Mouse (Mus musculus): Measurements from ENCODE around the gene Mob2. TPM values are rescaled to one million over a fixed set of nuclear protein-coding genes. Genes with fewer than 3 reads are reported as not detected.

Mob2 gene
- polyA plus RNA-seq, 1 experiment from 2014 or later: 52.8 TPM

DNA sequence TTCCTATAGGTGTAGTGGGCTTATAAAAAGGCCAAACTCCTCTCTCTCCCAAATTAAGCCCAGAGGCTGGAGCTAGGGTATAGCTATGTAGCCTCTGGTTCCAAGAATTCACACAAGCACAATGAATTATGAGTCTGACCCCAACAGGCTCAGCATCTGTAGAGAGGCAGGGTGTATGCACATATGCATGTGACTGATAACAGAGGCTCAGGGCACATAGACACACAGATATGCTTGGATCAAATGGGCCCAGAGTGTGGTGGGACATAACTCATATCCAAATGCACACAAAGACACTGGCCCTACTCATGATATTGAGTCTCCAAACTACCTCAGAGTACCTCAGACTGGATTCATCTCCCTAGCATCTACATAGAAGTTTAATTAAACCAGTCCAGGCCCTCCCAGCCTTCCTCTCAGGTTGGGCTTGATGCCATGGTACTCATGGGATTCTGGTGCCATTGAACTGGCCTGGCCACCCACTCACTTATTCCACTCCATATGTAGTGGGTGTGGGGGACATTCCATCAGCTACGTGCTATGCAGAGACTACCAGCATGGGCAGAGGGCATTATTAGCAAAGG is 26.3 kb upstream of the Mob2 start:
- Histone ChIP-seq H3K27me3 (peaks cover 44% of the 10 kb centered on the region), H3K4me3 (no peak overlapping the region), H3K4me2 (no peak overlapping the region), H3K27ac (replicated peaks) (no peak overlapping the region), H3K4me1 (replicated peaks) (peaks cover 76% of the 10 kb centered on the region), H3K9me3 (no peaks in the 10 kb centered on the region), H3K36me3 (peaks cover 66% of the 10 kb centered on the region), H3K9ac (0 out of 2 replicates have a peak overlapping the region, but pooled peaks have one; percentile 17)
- WGBS: 97% methylated on average over 1 of the region's 1 CpGs
- ATAC-seq (ENCODE audit: low read depth): no peak

DNA sequence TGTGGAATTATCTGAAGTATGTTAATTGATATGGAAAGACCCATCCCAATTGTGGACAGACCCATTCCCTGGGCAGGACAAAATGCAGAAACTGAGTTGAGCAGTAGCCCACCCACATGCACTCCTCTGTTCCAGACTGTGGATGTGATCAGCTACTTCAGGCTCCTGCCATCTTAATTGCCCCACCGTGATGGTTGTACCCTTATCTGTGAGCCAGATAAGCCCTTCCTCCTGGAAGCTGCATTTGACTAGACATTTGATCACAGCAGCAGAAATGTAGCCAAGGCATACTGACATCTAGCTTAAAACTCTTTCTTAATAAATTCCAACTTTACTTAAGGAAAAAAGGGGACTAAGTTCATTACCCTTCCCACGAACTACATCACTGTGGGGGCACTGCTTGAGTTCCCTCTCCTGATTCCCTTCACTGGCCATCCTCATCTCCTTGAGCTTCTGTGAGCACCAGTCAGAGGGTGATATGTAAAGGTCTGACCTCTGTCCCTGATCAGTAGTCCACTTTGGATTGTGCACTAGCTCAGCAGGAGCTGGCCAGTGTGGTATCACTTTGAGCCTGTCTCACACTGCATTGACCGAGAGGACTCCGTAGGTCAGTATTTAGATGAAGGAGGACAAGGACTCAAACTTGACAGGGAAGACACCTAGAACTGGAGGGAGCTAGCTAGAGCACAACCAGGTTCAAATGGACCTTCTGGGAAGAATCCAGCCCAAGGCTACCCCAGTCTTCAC is 25.5 kb upstream of the Mob2 start:
- Histone ChIP-seq H3K4me3 (no peak overlapping the region), H3K9ac (no peak overlapping the region), H3K27me3 (peaks cover 50% of the 10 kb centered on the region), H3K9me3 (no peaks in the 10 kb centered on the region), H3K36me3 (peaks cover 74% of the 10 kb centered on the region), H3K4me1 (replicated peaks) (peaks cover 73% of the 10 kb centered on the region), H3K27ac (replicated peaks) (no peak overlapping the region), H3K4me2 (no peak overlapping the region)
- 89% methylated on average over 4 of the region's 4 CpGs for WGBS
- no peak for ATAC-seq (ENCODE audit: low read depth)

DNA sequence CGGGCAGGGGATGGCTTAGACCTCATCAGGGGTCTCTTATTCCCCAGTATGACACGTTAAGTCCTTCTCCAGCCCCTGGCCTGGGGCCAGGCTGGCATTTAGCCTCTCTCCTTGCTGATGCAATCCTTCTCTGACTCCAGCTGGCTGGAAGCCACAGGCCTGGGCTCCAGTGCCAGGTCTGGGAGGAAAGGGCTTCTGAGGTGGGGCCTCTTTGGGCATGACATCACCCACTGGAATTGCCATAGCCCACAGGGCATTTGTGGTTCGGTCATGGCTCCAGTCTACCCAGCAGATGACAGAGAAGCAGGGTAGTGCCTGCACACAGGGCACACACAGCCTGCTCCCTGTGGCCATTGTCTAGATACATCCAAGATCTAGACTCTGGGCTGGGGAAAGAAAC is 24.0 kb upstream of the Mob2 start:
- Histone ChIP-seq H3K4me1 (replicated peaks) (peaks cover 58% of the 10 kb centered on the region), H3K9ac (no peak overlapping the region), H3K9me3 (no peaks in the 10 kb centered on the region), H3K36me3 (peaks cover 88% of the 10 kb centered on the region), H3K4me2 (no peak overlapping the region), H3K27me3 (peaks cover 50% of the 10 kb centered on the region), H3K4me3 (no peak overlapping the region), H3K27ac (replicated peaks) (peak overlapping the region; percentile 6; the same call in 1 of the 2 replicates)
- 46% methylated on average over 3 of the region's 3 CpGs for WGBS
- no peak for ATAC-seq (ENCODE audit: low read depth)

DNA sequence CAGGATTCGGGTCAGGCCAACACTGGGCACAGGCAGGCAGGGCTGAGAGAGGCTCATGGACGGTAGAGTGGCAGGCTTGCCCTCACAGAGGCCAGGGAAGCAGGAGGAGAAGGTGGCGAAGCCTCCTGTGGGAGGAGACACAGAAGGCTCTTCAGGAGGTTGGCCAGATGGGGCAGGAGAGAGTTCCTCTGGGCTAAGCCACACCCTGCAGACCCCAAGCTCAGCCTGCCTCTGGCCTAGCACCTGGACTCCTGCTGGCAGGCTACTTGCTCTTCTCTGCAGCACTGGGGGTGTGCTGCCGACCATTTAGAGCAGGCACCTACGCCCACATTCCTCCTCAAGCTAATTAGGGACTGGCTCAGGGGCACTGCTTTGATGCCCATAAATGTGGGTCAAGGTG is 23.5 kb upstream of the Mob2 start:
- no peak overlapping the region for H3K4me2 ChIP-seq
- H3K27me3 ChIP-seq: peaks cover 50% of the 10 kb centered on the region
- H3K4me1 ChIP-seq (replicated peaks): peaks cover 53% of the 10 kb centered on the region
- no peaks in the 10 kb centered on the region for H3K9me3 ChIP-seq
- 26% methylated on average over 5 of the region's 5 CpGs for WGBS
- H3K36me3 ChIP-seq: peaks cover 89% of the 10 kb centered on the region
- peak overlapping the region; percentile 6; the same call in 1 of the 2 replicates for H3K27ac ChIP-seq (replicated peaks)
- H3K4me3 ChIP-seq: no peak overlapping the region
- H3K9ac ChIP-seq: no peak overlapping the region
- ATAC-seq (ENCODE audit: low read depth): no peak

DNA sequence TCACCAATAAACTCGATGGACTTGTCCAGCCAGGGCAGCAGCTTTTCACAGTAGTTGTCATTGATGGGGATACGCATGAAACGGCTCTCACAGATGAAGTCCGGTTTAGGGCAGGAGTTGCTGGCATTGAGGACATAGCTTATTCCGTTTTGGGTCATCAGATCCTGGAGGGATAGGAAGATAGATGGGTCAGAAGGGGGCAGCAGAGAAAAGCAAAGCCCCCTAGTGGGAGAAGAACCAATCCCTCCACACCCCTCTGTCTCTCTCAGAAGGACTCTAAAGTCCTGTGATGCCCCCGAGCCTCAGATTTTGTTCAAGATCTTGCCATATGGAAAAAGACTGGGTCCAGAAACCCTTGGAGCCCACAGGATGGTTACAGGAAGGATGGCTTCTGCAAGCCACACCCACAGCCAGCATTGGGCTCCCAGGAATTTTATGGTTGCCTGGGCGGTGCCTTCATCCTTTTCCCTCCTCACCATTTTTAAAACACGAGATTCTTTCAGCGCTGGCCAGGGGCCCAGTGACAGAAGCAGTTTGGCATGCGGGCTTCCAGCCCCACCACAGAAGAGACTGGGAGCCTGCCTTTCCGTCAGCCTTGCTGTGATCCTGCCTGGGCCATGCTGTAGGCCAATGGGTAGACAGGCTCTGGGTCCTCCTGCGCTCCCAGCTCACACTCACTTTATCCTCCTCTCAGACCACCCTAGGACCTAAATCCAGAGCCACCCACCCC is 22.9 kb upstream of the Mob2 start:
- no peaks in the 10 kb centered on the region for H3K9me3 ChIP-seq
- peaks cover 47% of the 10 kb centered on the region for H3K4me1 ChIP-seq (replicated peaks)
- H3K4me3 ChIP-seq: no peak overlapping the region
- ATAC-seq (ENCODE audit: low read depth): no peak
- 27% methylated on average over 12 of the region's 12 CpGs for whole genome bisulfite sequencing
- no peak overlapping the region for H3K4me2 ChIP-seq
- H3K36me3 ChIP-seq: peaks cover 94% of the 10 kb centered on the region
- no peak overlapping the region for H3K27ac ChIP-seq (replicated peaks)
- H3K9ac ChIP-seq: no peak overlapping the region
- H3K27me3 ChIP-seq: peaks cover 50% of the 10 kb centered on the region

DNA sequence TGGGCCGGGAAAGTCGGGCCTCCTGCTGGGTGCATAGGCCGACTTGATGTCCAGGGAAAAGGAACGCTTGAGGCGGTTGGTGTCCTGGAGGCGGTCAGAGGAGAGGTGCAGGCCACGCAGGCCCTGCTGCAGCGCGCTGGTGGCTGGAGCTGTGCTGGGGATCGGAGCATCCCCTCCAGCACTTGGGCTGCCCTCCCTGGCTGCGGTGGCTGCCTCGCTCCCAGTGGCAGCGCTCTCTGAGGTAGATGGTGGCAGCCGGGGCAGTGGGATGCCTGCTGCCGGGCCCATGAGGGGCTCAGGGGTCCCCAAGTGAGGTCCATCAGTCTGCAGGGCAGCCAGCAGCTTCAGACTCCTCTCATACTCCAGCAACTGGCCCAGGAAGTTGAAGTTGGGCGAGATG is 21.7 kb upstream of the Mob2 start:
- WGBS: 23% methylated on average over 16 of the region's 16 CpGs
- H3K4me1 ChIP-seq (replicated peaks): peaks cover 36% of the 10 kb centered on the region
- H3K4me2 ChIP-seq: no peak overlapping the region
- H3K4me3 ChIP-seq: no peak overlapping the region
- H3K27me3 ChIP-seq: peaks cover 50% of the 10 kb centered on the region
- peaks cover 91% of the 10 kb centered on the region for H3K36me3 ChIP-seq
- no peak overlapping the region for H3K27ac ChIP-seq (replicated peaks)
- H3K9me3 ChIP-seq: no peaks in the 10 kb centered on the region
- ATAC-seq (ENCODE audit: low read depth): no peak
- peak overlapping the region; percentile 54 for H3K9ac ChIP-seq

DNA sequence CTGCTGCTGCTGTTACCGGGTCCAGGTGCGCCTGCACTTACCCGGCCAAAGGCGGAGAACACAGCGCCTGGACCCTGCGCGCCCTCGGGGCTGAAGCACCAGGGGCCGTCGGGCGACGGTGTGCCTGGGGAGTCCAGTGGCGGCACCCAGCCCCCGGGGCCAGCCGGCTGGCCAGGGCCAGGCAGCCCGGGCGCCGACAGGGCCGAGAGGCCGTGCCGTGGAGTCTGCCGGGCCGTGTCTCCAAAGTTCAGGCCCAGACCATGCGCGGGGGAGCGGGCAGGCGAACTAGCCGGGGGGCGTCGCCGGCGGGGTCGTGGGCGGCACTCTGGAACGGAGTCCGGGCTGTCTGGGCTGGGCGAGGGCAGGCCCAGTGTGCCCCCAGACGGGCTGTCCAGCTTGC is 21.3 kb upstream of the Mob2 start:
- 15% methylated on average over 38 of the region's 38 CpGs for WGBS
- no peak for ATAC-seq (ENCODE audit: low read depth)
- Histone ChIP-seq H3K27me3 (peaks cover 50% of the 10 kb centered on the region), H3K4me3 (no peak overlapping the region), H3K27ac (replicated peaks) (no peak overlapping the region), H3K4me1 (replicated peaks) (peaks cover 37% of the 10 kb centered on the region), H3K4me2 (peak overlapping the region; percentile 39), H3K9ac (peak overlapping the region; percentile 54; the same call in 1 of the 2 replicates), H3K9me3 (no peaks in the 10 kb centered on the region), H3K36me3 (peaks cover 86% of the 10 kb centered on the region)

DNA sequence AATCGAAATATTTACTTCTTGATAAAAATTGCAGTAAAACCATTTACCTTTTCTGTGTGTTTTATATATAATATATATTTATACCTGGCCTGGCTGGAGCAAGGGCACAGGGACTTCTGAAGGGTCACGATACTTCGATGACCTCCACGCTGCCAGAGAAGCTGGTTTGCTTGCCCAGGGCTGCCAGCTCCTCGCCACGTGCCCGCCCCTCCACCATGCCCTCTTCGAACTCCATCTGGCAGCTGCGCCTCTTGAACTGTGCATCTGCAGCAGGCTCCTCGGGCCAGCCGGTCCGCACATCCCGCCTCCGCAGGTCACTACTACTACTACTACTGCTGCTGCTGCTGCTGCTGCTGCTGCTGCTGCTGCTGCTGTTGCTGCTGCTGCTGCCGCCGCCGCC is 20.9 kb upstream of the Mob2 start:
- peaks cover 50% of the 10 kb centered on the region for H3K27me3 ChIP-seq
- no peak overlapping the region for H3K4me3 ChIP-seq
- H3K27ac ChIP-seq (replicated peaks): no peak overlapping the region
- ATAC-seq (ENCODE audit: low read depth): no peak
- no peaks in the 10 kb centered on the region for H3K9me3 ChIP-seq
- H3K9ac ChIP-seq: no peak overlapping the region
- 34% methylated on average over 14 of the region's 17 CpGs for WGBS
- peaks cover 82% of the 10 kb centered on the region for H3K36me3 ChIP-seq
- peaks cover 40% of the 10 kb centered on the region for H3K4me1 ChIP-seq (replicated peaks)
- peak overlapping the region; percentile 39 for H3K4me2 ChIP-seq

DNA sequence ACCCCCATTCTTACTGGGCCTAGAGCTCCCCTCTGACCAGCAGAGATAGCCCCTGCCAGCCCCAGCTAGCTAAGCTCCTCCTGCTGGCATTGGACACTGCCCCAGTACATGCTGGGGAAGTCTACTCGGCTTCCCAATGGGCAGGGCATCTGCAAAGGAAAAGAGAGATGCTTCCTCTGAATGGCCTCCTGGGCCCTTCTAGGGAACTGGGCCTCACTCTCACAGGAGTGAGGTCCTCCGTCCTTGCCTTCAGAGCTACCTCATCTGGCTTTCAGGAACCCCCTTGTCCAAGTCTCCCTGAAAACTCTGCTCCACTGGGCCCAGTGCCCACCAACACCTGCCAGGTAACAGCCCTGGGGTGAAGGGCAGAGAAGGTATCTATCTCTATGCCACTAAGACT is 20.0 kb upstream of the Mob2 start:
- Histone ChIP-seq H3K9me3 (no peaks in the 10 kb centered on the region), H3K4me2 (no peak overlapping the region), H3K9ac (no peak overlapping the region), H3K36me3 (peaks cover 73% of the 10 kb centered on the region), H3K4me1 (replicated peaks) (peaks cover 40% of the 10 kb centered on the region), H3K4me3 (no peak overlapping the region), H3K27me3 (peaks cover 43% of the 10 kb centered on the region), H3K27ac (replicated peaks) (no peak overlapping the region)
- 58% methylated on average over 2 of the region's 2 CpGs for WGBS
- ATAC-seq (ENCODE audit: low read depth): no peak

DNA sequence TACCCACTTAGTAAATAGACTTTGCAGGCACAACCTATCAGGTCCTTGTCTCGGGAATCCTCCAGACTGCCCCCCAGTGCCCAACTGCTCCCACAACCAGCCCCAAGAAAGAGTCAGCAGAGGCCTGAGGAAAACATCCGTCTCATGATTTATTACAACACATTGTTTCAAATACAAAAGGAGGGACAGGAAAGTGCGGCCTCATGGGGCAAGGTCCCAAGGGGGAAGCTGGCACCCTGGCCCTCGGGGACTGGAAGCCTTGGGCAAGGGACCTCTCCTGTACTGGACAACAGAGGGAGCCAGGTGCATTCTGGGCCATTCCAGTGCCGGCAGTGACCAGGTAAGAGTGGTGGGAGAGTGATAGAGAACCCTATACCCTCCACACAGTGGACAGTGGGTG is 18.5 kb upstream of the Mob2 start:
- WGBS: 35% methylated on average over 5 of the region's 5 CpGs
- H3K36me3 ChIP-seq: peaks cover 58% of the 10 kb centered on the region
- H3K9ac ChIP-seq: no peak overlapping the region
- ATAC-seq (ENCODE audit: low read depth): no peak
- H3K27me3 ChIP-seq: peaks cover 35% of the 10 kb centered on the region
- no peaks in the 10 kb centered on the region for H3K9me3 ChIP-seq
- no peak overlapping the region for H3K4me2 ChIP-seq
- no peak overlapping the region for H3K4me3 ChIP-seq
- no peak overlapping the region for H3K27ac ChIP-seq (replicated peaks)
- peaks cover 29% of the 10 kb centered on the region for H3K4me1 ChIP-seq (replicated peaks)

DNA sequence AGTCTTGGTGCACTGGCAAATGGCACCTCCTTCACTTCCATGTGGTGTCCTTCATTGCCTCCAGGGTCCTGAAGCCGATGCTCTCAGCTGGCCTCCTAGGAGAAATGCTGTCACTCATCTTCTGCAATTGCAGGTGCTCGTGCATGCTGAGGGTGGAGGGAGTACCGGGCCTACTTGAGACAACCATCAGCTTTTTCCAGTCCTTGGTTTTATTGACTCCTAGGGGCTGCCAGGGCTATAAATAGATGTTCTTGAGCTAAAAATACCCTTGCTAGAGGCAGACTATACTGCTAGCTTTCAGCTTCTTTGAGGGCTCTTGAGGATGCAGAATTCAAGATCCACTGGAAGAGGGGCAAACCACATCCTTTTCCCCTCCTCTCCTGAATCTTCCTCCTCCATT is 16.3 kb upstream of the Mob2 start:
- Histone ChIP-seq H3K4me3 (no peak overlapping the region), H3K9ac (peak overlapping the region; percentile 41; the same call in 1 of the 2 replicates), H3K9me3 (no peaks in the 10 kb centered on the region), H3K4me1 (replicated peaks) (peaks cover 12% of the 10 kb centered on the region), H3K36me3 (peaks cover 36% of the 10 kb centered on the region), H3K27ac (replicated peaks) (0 out of 2 replicates have a peak overlapping the region, but pooled peaks have one; percentile 5), H3K27me3 (peaks cover 13% of the 10 kb centered on the region), H3K4me2 (no peak overlapping the region)
- ATAC-seq (ENCODE audit: low read depth): no peak
- 58% methylated on average over 3 of the region's 3 CpGs for WGBS

DNA sequence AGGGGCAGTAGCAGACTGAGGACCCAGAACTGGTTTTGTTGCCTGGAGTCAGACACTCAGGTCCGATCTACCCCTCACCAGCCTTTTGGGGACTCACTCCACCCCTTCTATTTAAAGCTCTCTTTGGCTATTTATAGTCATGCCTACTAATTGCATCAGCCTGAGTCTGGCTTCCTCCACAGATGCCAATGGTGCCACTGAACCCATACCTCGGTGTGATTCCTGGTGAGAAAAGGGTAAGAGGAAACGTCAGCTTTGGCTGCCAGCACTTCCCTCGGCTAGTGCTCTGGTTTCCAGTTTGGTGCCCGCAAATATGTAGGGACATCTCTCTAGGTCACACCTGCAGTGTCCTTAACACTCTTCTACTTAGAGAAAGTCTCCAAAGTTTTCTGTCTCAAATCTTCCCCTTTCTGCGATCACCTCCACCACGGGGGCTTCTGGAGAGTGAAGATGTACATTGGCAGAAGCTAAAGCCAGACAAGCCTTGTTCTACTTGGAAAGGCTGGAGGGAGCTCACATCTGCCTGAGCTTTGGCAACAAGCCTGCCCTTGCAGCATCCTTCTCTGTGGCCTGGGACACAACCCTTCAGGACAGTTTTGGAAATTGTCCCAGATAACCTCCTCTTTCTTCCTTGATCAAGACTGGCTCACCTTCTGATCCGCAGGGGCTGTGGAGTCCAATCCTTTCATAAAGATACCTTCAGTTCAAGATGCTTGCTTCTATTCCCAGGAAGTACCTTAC is 13.5 kb upstream of the Mob2 start:
- Histone ChIP-seq H3K36me3 (peaks cover 9% of the 10 kb centered on the region), H3K9me3 (no peaks in the 10 kb centered on the region), H3K27me3 (peaks cover 20% of the 10 kb centered on the region), H3K27ac (replicated peaks) (no peak overlapping the region), H3K4me3 (no peak overlapping the region), H3K4me2 (no peak overlapping the region), H3K9ac (no peak overlapping the region), H3K4me1 (replicated peaks) (peaks cover 12% of the 10 kb centered on the region)
- WGBS: 77% methylated on average over 8 of the region's 8 CpGs
- ATAC-seq (ENCODE audit: low read depth): no peak

All from neural tube, embryonic 13.5 days (tissue).